Mouse (Mus musculus): ENCODE data around the gene Clca3a1.
A peak's percentile ranks its signal among the peaks of the same experiment; 100 is the strongest.

DNA sequence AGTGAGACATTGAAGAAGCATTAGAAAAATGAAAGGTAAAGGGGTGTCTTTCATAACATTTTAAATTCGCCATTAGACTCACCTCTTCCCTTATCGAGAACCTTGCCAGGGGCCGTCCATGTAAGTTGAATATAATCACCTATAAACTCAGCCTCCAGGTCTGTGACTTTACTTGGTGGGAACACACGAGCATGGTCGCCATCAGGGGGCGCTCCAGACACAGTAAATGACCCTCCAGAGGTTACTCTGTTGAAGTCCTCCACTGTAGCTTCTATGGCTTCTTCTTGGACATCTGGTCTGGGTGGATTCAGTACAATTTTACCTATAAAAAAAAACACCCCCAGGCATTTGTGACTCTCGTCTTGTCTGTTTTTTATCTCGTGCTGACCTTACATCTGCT lies 41.1 kb upstream of the Clca3a1 start:
- TF ChIP-seq POLR2A (IDR thresholded peaks at IDR 0.05; ENCODE audit: control insufficient read depth, low read depth, low read length) = no peak
- peak; percentile 1; the same call in 1 of the 2 replicates for TF ChIP-seq CTCF (IDR thresholded peaks at IDR 0.05; ENCODE audit: control insufficient read depth, insufficient read depth, insufficient replicate concordance, low read depth, low read length)

Data from testis, adult 2 months (tissue).